Mouse (Mus musculus): ENCODE measurements at regions not wholly inside any gene's neighbourhood (a gene's known extent, or its start where the extent isn't known, plus 50 kb on each side); places are given as distances from the start of the nearest gene placed in this dataset.

- no peak for DNase-seq (ENCODE audit: low spot score in 2 of 2)
Measured at GRCm38 (mm10) chr11:112885336-112885940, 103.4 kb downstream of the Sox9 start.

DNA sequence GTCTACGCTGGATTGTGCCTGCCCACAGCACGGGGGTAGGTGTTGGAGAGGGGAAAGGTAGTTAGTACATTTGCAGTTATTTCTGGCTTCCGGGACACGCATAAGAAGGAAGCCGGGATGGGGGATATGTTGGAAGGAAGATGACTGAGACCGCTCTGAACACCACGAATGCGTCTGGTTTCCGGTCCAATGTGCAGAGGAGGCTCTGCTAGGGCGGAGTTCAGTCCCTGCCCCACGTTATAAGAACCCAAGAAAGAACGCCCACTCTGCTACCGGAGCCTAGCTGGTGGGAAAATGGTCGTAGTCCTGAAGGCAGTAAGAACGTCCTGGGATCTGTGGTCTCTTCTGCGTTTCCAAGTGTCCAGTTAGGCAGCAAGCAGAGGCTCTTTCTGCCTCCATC lies 104.1 kb downstream of the Sox9 start:
- no peak for DNase-seq (ENCODE audit: low spot score in 2 of 2)

DNA sequence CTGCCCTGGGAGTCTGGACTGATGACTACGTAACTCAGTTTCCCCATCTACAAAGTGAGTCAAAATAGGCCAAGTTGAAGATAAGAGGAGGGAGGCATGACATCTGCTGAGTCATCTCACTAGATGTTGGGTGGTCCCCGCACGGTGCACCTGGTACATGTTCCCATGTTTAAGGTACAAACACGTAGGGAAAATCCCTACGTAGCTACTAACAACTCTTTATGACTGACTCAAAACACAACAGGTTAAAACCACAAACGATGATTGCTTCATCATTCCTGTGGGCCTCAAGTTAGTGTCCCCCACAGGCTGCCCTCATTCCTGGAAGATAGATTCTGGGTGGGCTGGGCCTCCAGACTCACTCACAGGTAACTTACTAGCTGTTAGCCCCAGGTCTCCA lies 107.7 kb downstream of the Sox9 start:
- no peak for DNase-seq (ENCODE audit: low spot score in 2 of 2)

GRCm38 (mm10) chr11:112897597-112897996 lies 115.6 kb downstream of the Sox9 start:
- no peak for DNase-seq (ENCODE audit: low spot score in 2 of 2)

DNA sequence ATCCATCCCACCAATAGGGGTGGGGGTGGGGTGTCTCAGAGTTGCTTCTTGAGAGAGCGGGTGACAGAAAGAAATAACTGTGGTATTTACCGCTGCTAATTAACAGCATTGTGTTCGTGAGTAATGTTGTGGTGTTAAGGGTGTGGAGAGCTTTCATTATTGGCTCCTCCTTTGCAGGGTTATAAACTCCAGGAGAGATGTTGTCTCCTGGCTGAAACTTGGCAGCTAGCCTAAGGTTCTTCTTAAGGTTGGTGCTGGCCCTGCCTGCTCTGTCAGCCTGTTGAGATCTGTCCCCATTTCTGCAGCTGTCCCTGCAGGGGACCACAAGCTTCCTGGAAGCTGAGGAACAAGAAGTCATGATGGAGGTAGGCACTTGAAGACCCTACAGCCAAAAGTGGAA lies 120.6 kb downstream of the Sox9 start:
- no peak for DNase-seq (ENCODE audit: low spot score in 2 of 2)

GRCm38 (mm10) chr11:112910309-112910708 lies 128.3 kb downstream of the Sox9 start:
- no peak for DNase-seq (ENCODE audit: low spot score in 2 of 2)

GRCm38 (mm10) chr11:112912875-112913274 lies 130.9 kb downstream of the Sox9 start:
- no peak for DNase-seq (ENCODE audit: low spot score in 2 of 2)

- no peak for DNase-seq (ENCODE audit: low spot score in 2 of 2)
Measured at GRCm38 (mm10) chr11:112916923-112917322, 134.9 kb downstream of the Sox9 start.

DNA sequence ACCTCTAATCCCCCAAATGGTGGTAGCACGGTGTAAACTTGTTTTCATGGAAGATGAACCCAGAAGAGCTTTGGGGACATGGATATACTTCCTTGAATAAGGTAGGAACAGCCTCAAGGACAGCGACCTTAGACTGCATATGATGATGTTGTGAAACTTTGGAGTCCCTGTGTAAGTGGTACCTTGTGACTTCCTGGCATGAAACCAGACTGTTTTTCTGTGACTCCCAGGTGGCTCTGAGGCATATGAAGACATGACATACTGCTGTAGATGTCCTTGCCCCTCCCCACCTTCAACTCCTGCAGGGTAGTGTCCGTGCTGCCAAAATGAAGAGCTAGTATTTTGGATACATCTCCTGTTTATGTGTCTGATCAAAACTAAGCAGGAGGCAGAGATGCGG lies 138.1 kb downstream of the Sox9 start:
- DNase-seq (ENCODE audit: low spot score in 2 of 2): no peak

GRCm38 (mm10) chr11:112924577-112924976 lies 142.6 kb downstream of the Sox9 start:
- no peak for DNase-seq (ENCODE audit: low spot score in 2 of 2)

GRCm38 (mm10) chr11:112925140-112925539 lies 143.1 kb downstream of the Sox9 start:
- DNase-seq (ENCODE audit: low spot score in 2 of 2): no peak

GRCm38 (mm10) chr11:112926330-112927025 lies 144.5 kb downstream of the Sox9 start:
- DNase-seq (ENCODE audit: low spot score in 2 of 2): peak; percentile 50 to 79

- DNase-seq (ENCODE audit: low spot score in 2 of 2): no peak
Measured at GRCm38 (mm10) chr11:112930186-112930808, 148.3 kb downstream of the Sox9 start.

- DNase-seq (ENCODE audit: low spot score in 2 of 2): no peak
Measured at GRCm38 (mm10) chr11:112938035-112938434, 156.0 kb downstream of the Sox9 start.

DNA sequence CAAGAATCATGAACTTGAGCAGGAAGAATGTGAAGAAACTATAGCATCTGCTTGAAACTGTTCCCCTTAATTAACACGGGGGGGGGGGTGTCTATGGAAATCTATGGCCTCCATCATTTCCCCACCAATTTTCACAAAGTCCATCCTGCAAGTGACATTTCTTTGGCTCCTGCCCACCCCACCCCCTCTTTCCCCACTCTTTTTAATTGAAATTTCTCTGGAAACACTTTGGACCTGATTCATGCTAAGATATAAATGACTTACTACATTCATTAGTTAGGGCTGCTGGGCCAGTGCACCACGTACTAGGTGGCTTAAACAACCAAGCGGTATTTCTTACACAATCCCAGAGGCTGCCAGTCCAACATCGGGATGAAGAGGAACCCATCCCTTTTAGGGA lies 169.4 kb downstream of the Sox9 start:
- DNase-seq (ENCODE audit: low spot score in 2 of 2): no peak

DNA sequence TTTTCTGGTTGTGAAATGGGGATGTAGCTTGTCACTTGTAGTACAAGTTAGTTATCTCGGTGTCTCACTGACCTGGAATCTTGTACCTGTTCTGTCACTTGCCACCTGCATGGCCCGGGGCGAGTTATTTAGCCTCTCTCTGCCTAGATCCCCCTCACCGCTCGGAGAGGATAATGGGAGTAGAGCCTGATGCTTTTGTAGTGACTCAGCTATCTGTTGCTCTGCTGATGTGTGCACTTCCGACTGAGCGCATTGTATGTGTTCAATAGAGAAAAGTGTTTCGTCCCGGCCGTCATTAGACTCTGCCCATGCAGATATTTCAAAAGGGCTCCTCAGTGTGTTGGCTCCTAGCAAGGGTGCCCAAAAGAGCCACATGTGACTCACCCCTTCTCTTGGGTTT lies 170.3 kb downstream of the Sox9 start:
- no peak for DNase-seq (ENCODE audit: low spot score in 2 of 2)

- DNase-seq (ENCODE audit: low spot score in 2 of 2): no peak
Measured at GRCm38 (mm10) chr11:112953491-112953890, 171.5 kb downstream of the Sox9 start.

GRCm38 (mm10) chr11:112956748-112957440 lies 174.9 kb downstream of the Sox9 start:
- DNase-seq (ENCODE audit: low spot score in 2 of 2): no peak

GRCm38 (mm10) chr11:112959609-112960008 lies 177.6 kb downstream of the Sox9 start:
- no peak for DNase-seq (ENCODE audit: low spot score in 2 of 2)

DNA sequence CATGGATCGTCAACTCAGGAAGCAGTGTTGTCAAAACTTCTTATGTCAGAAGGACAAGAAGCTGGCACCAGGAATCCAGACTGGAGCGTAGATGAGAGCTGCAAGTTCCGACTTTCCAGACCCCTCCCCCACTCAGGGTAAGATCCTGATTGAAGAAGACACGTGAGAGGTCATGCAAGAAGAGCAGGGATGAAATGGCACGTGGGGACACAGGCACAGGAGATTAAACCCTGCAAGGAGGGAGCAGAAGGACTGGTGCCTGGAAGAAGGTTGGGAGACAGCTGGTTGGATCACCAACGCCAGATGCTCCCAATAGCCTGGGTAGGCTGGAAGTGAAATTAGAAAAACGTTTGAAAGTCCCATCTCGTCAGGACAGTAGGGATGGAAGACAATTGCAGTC lies 191.3 kb downstream of the Sox9 start:
- DNase-seq (ENCODE audit: low spot score in 2 of 2): peak in 1 of 2 experiments; percentile 19

- DNase-seq (ENCODE audit: low spot score in 2 of 2): no peak
Measured at GRCm38 (mm10) chr11:112974893-112975292, 192.9 kb downstream of the Sox9 start.
